Mouse (Mus musculus) midbrain, embryonic 10.5 days (tissue): Measurements from ENCODE around the gene Clic4. TPM values are rescaled to one million over a fixed set of nuclear protein-coding genes. Genes with fewer than 3 reads are reported as not detected.

Source experiments
- DNase-seq: peaks from one replicate; pipeline ENCODE4 v3.0.0-alpha.2; 2017; ENCODE audit warnings: low spot score
- H3K27ac ChIP-seq: fragments of 300-500 bp; sonication (generic); replicated peaks from 2 replicates; pipeline ENCODE4 v1.5.1; 2016; ENCODE audit warnings: mild to moderate bottlenecking
- H3K27me3 ChIP-seq: fragments of 300-500 bp; sonication (generic); 2 replicates; pipeline ENCODE4 v1.6.1; 2016; ENCODE audit warnings: low read depth, mild to moderate bottlenecking; ENCODE audit not compliant: poor library complexity, severe bottlenecking
- H3K36me3 ChIP-seq: fragments of 300-500 bp; sonication (generic); 2 replicates; pipeline ENCODE4 v1.6.1; 2016; ENCODE audit warnings: mild to moderate bottlenecking, moderate library complexity
- H3K4me1 ChIP-seq: fragments of 300-500 bp; sonication (generic); 2 replicates; pipeline ENCODE4 v1.6.1; 2016
- H3K4me3 ChIP-seq: fragments of 300-500 bp; sonication (generic); 2 replicates; pipeline ENCODE4 v1.5.1; 2016; ENCODE audit warnings: mild to moderate bottlenecking, moderate library complexity
- H3K9me3 ChIP-seq: fragments of 300-500 bp; sonication (generic); replicated peaks from 2 replicates; pipeline ENCODE4 v1.6.1; 2016; ENCODE audit warnings: mild to moderate bottlenecking
- WGBS: fragments of 180-500 bp; shearing (Covaris S2); methylation state at CpG from one replicate; pipeline ENCODE4 v1.1.7; 2016; 5-methylcytosine and 5-hydroxymethylcytosine counted together
- polyA plus RNA-seq: library from polyadenylated mRNA; unstranded; fragments of >200 nt; fragmentation: Nextera tagmentation; extraction: Ambion mirVana; gene quantifications from 2 replicates; pipeline ENCODE4 v1.2.1, GENCODE M21; 2016

Gene Clic4
- polyA plus RNA-seq, 1 experiment from 2014 or later: 224 TPM

DNA sequence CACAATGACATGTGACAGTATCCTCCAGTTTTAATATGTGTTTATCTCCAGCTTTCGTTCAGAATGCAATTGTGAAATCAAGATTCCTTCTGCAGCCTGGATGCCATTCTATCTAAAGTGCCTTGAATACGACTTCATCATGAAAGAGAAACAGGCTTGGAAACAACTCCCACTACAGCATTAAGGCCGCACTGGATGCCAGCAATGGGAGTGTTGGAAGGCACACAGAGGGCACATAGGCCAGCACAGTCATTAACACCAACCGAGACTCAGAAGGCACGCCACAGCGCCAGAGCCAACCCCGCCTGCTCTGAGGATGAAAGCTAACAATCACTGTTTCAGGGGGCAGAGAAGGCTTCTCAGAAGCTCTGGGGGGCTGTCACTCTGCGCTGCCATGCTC lies 37.1 kb downstream of the Clic4 start:
- H3K9me3 ChIP-seq: no peaks in the 10 kb centered on the region
- no peak for DNase-seq
- H3K4me3 ChIP-seq: no peak overlapping the region
- no peak overlapping the region for H3K27ac ChIP-seq
- WGBS: 92% methylated on average over 8 of the region's 8 CpGs
- no peaks in the 10 kb centered on the region for H3K27me3 ChIP-seq
- peaks cover 4% of the 10 kb centered on the region; the same call in 1 of the 2 replicates for H3K4me1 ChIP-seq
- peaks cover 82% of the 10 kb centered on the region for H3K36me3 ChIP-seq

DNA sequence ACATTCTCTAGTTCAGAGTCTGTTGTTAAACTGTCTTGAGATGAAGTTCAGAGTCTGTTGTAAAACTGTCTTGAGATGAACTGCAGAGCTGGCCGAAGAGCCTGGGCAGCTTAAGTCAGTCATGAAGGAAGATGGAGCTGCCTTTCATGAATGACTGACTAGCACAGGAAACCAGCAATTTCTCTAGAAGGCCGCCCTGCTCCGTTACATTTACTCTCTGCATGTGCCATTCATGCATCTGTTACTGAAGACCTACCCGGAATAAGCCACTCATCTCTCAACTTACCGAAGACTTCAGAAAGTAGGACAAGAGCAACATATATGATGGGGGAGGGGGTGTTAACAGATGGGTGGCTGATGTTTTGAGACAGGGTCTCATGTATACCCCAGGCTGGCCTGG lies 40.1 kb downstream of the Clic4 start:
- no peaks in the 10 kb centered on the region for H3K4me1 ChIP-seq
- H3K27me3 ChIP-seq: no peaks in the 10 kb centered on the region
- no peak overlapping the region for H3K4me3 ChIP-seq
- peaks cover 63% of the 10 kb centered on the region for H3K36me3 ChIP-seq
- WGBS: 92% methylated on average over 5 of the region's 5 CpGs
- H3K27ac ChIP-seq: no peak overlapping the region
- no peaks in the 10 kb centered on the region for H3K9me3 ChIP-seq
- no peak for DNase-seq

DNA sequence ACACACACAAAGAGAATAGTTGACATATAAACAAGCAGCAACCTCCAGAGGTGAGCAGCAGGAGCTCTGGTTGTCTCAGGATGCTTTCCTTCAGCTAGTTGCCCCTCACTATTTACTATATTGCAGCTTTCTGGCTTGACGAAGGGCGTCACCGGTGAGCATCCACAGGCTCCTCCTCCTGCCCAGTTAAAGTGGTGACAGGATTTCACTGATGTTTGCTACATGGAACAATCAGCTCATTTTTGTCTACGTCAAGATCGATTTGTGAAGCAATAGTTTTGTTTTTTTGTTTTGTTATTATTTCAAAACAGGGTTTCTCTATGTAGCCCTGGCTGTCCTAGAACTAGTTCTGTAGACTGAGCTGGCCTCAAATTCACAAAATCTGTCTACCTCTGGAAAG lies 41.1 kb downstream of the Clic4 start:
- Histone ChIP-seq H3K36me3 (peaks cover 55% of the 10 kb centered on the region), H3K4me3 (no peak overlapping the region), H3K27me3 (no peaks in the 10 kb centered on the region), H3K9me3 (no peaks in the 10 kb centered on the region), H3K4me1 (no peaks in the 10 kb centered on the region), H3K27ac (no peak overlapping the region)
- DNase-seq: no peak
- 91% methylated on average over 5 of the region's 5 CpGs for WGBS

DNA sequence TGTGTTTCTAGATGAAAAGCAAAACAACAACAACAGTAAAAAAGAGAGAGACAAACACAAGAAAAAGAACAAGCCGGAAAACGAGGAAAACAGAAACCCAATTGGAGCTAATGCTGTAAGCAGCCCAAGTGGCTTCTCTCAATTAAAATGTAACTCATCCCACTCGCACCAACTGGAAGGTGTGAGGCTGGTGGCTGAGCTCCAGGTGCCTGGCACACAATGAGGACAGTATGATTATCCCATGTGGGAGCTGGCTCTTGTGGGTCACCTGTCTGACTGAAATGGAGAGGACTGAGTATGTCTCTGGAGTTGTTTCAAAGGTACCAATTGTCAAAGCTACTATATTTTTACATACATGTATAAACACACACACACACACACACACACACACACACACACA lies 41.5 kb downstream of the Clic4 start:
- DNase-seq: no peak
- 79% methylated on average over 3 of the region's 3 CpGs for WGBS
- H3K27me3 ChIP-seq: no peaks in the 10 kb centered on the region
- no peak overlapping the region for H3K27ac ChIP-seq
- peaks cover 54% of the 10 kb centered on the region for H3K36me3 ChIP-seq
- no peaks in the 10 kb centered on the region for H3K4me1 ChIP-seq
- H3K4me3 ChIP-seq: no peak overlapping the region
- H3K9me3 ChIP-seq: no peaks in the 10 kb centered on the region

DNA sequence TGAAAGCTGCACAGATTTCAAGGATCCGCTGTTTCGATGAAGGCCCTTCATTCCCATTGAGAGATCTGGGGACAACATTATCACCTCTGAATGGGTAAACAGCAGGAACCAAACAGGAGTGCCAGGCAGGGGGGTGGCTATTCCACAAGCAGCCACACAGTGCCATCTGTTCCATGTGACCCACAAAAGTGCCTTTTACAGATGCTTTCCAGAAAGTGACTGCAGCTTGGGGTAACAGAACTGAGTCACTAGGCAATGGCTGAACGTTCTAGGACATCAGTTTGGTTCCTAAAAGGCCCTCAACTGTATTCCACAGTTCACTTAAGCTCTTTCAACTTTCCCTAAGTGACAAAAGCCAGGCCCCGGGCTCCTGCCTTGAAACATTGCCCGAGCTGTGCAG lies 42.0 kb downstream of the Clic4 start:
- H3K4me1 ChIP-seq: no peaks in the 10 kb centered on the region
- WGBS: 85% methylated on average over 5 of the region's 5 CpGs
- no peaks in the 10 kb centered on the region for H3K27me3 ChIP-seq
- H3K27ac ChIP-seq: no peak overlapping the region
- H3K4me3 ChIP-seq: no peak overlapping the region
- no peak for DNase-seq
- peaks cover 55% of the 10 kb centered on the region for H3K36me3 ChIP-seq
- no peaks in the 10 kb centered on the region for H3K9me3 ChIP-seq

DNA sequence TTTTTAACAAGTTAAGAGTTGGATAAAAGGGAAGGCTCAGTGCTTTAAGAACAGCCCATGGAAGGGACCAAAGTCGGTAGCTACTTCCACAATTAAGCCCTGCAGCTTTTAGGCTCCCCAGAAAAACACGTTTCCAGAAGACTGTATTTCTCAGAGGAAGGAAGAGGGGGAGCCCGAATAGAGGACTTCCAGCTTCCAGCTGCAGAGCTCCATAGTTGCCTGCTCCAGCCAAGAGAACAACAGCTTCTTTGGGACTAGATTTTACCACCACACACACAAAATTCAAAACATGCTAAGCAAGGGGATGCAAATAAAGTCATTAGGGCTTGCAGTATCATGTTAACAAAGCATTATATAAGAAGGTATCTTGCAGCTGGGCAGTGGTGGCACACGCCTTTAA lies 42.7 kb downstream of the Clic4 start:
- H3K27me3 ChIP-seq: no peaks in the 10 kb centered on the region
- no peak overlapping the region for H3K4me3 ChIP-seq
- DNase-seq: no peak
- 86% methylated on average over 4 of the region's 4 CpGs for WGBS
- no peaks in the 10 kb centered on the region for H3K4me1 ChIP-seq
- no peaks in the 10 kb centered on the region for H3K9me3 ChIP-seq
- H3K36me3 ChIP-seq: peaks cover 56% of the 10 kb centered on the region
- H3K27ac ChIP-seq: no peak overlapping the region

DNA sequence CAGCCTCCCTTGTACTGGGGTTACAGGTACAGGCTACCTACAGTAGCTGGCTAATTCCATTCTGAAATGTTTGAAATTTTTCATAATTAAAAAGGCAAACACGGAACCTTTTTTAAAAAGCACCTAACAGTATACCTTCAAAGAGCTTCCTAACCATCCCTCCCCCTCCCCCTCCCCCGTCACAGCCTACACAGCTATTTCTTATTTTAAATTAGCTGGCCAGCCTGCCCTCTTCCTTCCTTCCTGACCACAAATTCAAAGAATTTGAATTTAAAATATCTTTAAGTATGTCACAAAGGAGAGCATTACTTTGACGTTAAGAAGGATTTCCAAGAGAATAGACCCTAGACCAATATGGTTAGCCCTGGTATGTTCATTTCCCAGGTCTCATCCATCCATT lies 44.5 kb downstream of the Clic4 start:
- H3K4me1 ChIP-seq: no peaks in the 10 kb centered on the region
- no peak overlapping the region for H3K27ac ChIP-seq
- no peak overlapping the region for H3K4me3 ChIP-seq
- no peaks in the 10 kb centered on the region for H3K27me3 ChIP-seq
- WGBS: 79% methylated on average over 3 of the region's 3 CpGs
- H3K36me3 ChIP-seq: peaks cover 58% of the 10 kb centered on the region
- DNase-seq: no peak
- H3K9me3 ChIP-seq: no peaks in the 10 kb centered on the region

DNA sequence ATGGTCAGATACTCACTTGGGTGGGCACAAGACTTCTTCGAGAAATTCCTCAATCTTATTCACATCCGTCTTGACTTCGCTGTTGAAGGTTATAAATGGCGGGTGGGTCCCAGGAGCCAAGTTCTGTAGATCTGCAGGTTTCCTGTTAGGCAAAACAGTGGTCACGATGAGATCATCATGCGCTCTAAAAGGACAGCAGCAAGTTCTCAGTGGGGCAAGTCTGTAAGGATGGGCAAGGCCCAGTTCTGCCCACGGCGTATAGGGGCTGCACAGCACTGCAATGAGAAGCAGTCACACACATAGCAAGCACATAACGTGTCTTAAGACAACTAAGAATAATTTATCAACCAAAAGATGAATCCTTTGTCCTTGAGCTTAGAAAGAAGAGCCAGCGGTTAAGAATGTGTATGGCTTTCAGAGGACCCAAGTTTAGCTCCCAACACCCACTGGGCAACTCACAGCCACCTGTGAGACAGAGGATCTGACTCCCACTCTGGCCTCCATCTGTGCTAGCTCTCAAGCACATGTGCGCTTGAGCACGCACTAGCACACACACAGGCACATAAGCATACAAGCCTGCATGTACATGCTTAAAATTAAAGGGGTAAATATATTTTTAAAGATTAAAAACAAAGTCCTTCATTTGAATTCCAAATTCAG lies 46.5 kb downstream of the Clic4 start:
- H3K4me3 ChIP-seq: no peak overlapping the region
- H3K4me1 ChIP-seq: no peaks in the 10 kb centered on the region
- H3K27me3 ChIP-seq: no peaks in the 10 kb centered on the region
- 95% methylated on average over 12 of the region's 12 CpGs for WGBS
- no peaks in the 10 kb centered on the region for H3K9me3 ChIP-seq
- H3K27ac ChIP-seq: no peak overlapping the region
- no peak for DNase-seq
- H3K36me3 ChIP-seq: peaks cover 62% of the 10 kb centered on the region

DNA sequence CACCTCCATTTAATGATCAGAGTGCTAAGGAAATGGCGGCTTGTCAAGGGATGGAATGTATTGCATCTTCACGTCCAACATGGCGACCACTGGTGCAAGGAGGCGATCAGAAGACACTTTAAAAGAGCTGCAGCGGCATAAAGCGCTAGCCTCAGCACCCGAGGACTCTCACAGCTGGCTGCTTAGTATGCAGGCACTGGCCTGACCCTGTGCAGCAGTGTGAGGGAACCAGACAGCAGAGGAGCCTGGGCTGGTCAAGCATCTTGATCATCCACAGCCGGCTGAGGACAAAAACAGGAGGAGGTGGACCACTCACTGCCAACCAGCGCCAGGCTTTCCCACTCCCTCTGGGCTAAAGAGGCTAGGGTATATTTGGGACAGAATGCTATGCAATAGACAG lies 48.8 kb downstream of the Clic4 start:
- H3K27ac ChIP-seq: no peak overlapping the region
- H3K27me3 ChIP-seq: no peaks in the 10 kb centered on the region
- H3K36me3 ChIP-seq: peaks cover 74% of the 10 kb centered on the region
- no peaks in the 10 kb centered on the region for H3K4me1 ChIP-seq
- H3K4me3 ChIP-seq: no peak overlapping the region
- no peak for DNase-seq
- H3K9me3 ChIP-seq: no peaks in the 10 kb centered on the region
- WGBS: 91% methylated on average over 9 of the region's 9 CpGs

DNA sequence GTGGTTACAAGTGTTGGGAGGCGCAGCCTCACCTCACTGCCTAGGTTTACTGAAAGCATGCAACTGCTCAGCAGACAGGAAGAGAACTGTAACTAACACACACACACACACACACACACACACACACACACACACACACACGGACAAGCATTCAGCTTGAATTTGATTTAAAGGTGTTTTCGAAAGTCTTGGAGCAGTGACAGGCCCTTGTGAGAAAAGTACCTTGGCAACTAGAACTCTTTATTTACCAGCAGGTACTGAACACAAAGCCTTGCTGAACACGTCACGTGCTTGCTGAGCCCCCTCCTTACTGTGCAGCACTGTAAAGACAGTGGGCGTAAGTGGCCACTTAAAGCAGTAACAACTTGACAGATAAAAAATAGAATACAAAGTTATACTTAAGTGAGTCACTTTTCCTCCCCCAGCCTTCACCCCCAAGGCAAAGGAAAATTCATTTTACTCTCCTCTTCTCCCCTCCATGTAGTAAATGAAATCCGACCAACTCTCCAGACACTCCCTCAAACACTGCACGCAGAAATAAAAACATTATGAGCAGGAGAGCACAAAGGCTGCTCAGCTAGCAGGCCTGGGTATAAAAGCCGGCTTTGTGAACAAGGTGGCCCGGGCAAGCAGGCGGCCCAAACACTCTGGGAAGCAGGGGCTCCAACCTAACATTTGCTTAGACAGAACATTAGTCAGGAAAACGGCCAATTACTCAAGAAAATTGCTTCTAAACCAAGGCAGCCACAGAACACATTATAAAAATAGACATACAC lies 50.8 kb downstream of the Clic4 start:
- Histone ChIP-seq H3K4me1 (no peaks in the 10 kb centered on the region), H3K27me3 (no peaks in the 10 kb centered on the region), H3K9me3 (no peaks in the 10 kb centered on the region), H3K4me3 (no peak overlapping the region), H3K27ac (no peak overlapping the region), H3K36me3 (peaks cover 92% of the 10 kb centered on the region)
- 91% methylated on average over 12 of the region's 12 CpGs for WGBS
- no peak for DNase-seq

DNA sequence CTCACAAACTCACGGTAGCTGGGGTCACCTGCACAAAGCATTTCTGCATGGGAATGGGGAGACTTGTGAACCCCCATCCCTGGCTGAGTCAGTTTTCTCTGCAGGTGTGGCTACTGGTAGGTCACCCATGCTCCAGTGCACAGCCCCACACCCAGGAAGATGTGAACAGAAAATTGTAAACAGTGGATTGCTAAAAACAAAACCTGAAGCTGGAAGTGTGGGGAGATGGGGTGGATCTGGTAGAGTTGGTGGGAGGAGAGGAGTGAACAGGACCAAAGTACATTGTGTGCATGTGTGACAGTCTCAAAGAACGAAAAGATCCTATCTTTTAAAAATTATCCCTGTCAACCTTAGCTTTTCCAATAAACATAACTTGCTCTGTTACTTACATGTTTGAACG lies 52.0 kb downstream of the Clic4 start:
- H3K36me3 ChIP-seq: peaks cover 94% of the 10 kb centered on the region
- no peak for DNase-seq
- 89% methylated on average over 3 of the region's 3 CpGs for WGBS

DNA sequence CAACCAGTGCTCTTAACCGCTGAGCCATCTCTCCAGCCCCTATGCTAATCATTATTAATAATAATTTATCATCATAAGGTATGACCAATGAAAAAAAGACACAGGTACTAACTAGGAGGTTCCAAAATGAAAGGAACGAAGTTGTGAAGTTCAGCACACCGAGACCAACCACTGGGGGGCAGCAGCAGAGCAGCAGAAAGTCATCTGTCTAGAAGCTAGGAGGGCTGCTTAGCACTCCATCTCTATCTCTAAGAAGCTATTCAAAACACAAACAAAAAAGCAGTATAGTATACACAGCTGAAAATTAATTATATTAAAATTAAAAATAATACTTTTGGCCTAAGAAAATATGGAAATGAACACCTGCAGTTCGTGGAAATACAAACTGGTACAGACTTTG lies 53.0 kb downstream of the Clic4 start:
- Histone ChIP-seq H3K27me3 (no peaks in the 10 kb centered on the region), H3K4me1 (no peaks in the 10 kb centered on the region), H3K9me3 (no peaks in the 10 kb centered on the region), H3K4me3 (no peak overlapping the region), H3K36me3 (peaks cover 94% of the 10 kb centered on the region), H3K27ac (no peak overlapping the region)
- 67% methylated on average over 4 of the region's 4 CpGs for WGBS
- DNase-seq: peak; percentile 43

More for the DNA sequence above, 52.0 kb downstream of the Clic4 start:
- Histone ChIP-seq H3K4me3 (no peak overlapping the region), H3K9me3 (no peaks in the 10 kb centered on the region), H3K27ac (no peak overlapping the region), H3K27me3 (no peaks in the 10 kb centered on the region), H3K4me1 (no peaks in the 10 kb centered on the region)

DNA sequence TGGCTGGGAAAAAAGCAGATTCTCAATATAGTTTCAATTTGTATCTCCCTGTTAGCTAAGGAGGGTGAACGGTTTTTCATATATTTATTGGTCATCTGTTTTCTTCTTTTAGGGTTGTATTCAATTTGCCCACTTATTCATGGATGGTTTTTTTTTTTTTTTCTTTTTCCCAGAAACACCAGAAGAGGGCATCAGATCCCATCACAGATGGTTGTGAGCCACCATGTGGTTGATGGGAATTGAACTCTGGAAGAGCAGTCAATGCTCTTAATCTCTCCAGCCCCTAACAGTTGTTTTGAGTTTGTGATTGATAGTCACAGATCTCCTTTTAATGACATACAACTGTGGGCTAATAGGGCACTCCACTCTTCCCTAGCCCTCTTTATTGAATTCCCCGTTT lies 62.8 kb downstream of the Clic4 start:
- WGBS: 75% methylated on average over 2 of the region's 2 CpGs

More for the DNA sequence above, 62.8 kb downstream of the Clic4 start:
- Histone ChIP-seq H3K4me3 (no peak overlapping the region), H3K4me1 (peaks cover 10% of the 10 kb centered on the region), H3K27me3 (peaks cover 33% of the 10 kb centered on the region), H3K36me3 (peaks cover 42% of the 10 kb centered on the region), H3K9me3 (no peaks in the 10 kb centered on the region; the same call in 1 of the 2 replicates), H3K27ac (no peak overlapping the region)
- DNase-seq: no peak
